Mouse (Mus musculus) mesoderm, embryonic 11.5 days (tissue): ENCODE data around the gene Htr2a.
A peak's percentile ranks its signal among the peaks of the same experiment; 100 is the strongest.

ENCODE experiments used
- DNase-seq: peaks from one replicate; pipeline ENCODE4 v3.0.0-alpha.2; 2012; ENCODE audit warnings: low read depth, low spot score

Gene Htr2a

GRCm38 (mm10) chr14:74697432-74697831, 56.8 kb downstream of the Htr2a start:
- no peak for DNase-seq

- no peak for DNase-seq
Observed at GRCm38 (mm10) chr14:74699241-74699640, 58.6 kb downstream of the Htr2a start.

- no peak for DNase-seq
Observed at GRCm38 (mm10) chr14:74703930-74704329, 63.3 kb downstream of the Htr2a start.

- DNase-seq: peak; percentile 65
Observed at GRCm38 (mm10) chr14:74709054-74709453, 68.4 kb downstream of the Htr2a start.

GRCm38 (mm10) chr14:74723541-74723940, 82.9 kb downstream of the Htr2a start:
- no peak for DNase-seq

GRCm38 (mm10) chr14:74731221-74732078, 90.8 kb downstream of the Htr2a start:
- DNase-seq: no peak

- peak; percentile 96 for DNase-seq
Observed at GRCm38 (mm10) chr14:74732079-74732783, 91.6 kb downstream of the Htr2a start, which contains the start of gene Esd. Esd (plus strand) TSS chr14:74732297.

GRCm38 (mm10) chr14:74733397-74733796, 92.8 kb downstream of the Htr2a start:
- DNase-seq: no peak

- no peak for DNase-seq
Observed at GRCm38 (mm10) chr14:74735471-74735870, 94.8 kb downstream of the Htr2a start.

- DNase-seq: no peak
Observed at GRCm38 (mm10) chr14:74736850-74737249, 96.2 kb downstream of the Htr2a start.
